Mouse (Mus musculus): ENCODE measurements around the gene Galnt15. TPM values are rescaled to one million over a fixed set of nuclear protein-coding genes. Genes with fewer than 3 reads are reported as not detected.

Gene Galnt15
- total RNA-seq, 1 experiment from 2014 or later: not detected

Other genes starting within 250 kb of the Galnt15 start
- gene Ankrd28, start 198.3 kb upstream of the Galnt15 start, total RNA-seq (2017): 6.5 to 17.1 TPM (median 9.9 TPM) in 3 replicates
- gene Oxnad1, start 56.4 kb downstream of the Galnt15 start, total RNA-seq (2017): 9.2 to 22.1 TPM (median 10.6 TPM) in 3 replicates
- gene Dph3, start 56.7 kb downstream of the Galnt15 start, total RNA-seq (2017): 72.4 to 102 TPM (median 78.3 TPM) in 3 replicates
- gene Msmb, start 113.0 kb downstream of the Galnt15 start, total RNA-seq (2017): not detected in 3 replicates
- gene Ncoa4, start 130.9 kb downstream of the Galnt15 start, total RNA-seq (2017): 60.5 to 111 TPM (median 83.4 TPM) in 3 replicates
- 48.4 to 102 TPM (median 64.0 TPM) in 3 replicates for gene Timm23, start 172.9 kb downstream of the Galnt15 start, total RNA-seq (2017)
- 89.5 to 191 TPM (median 132 TPM) in 3 replicates for gene Parg, start 173.0 kb downstream of the Galnt15 start, total RNA-seq (2017)

Measured in monocyte, adult 5-6 weeks (primary cell).